Mouse (Mus musculus) heart, postnatal 0 days (tissue): ENCODE results near the gene Izumo1.
"Not testable (repeated sequence)": the region's sequence is repeated elsewhere in the genome, so short reads cannot be mapped to it uniquely, and the experiment has no call there.

Experiments used
- CTCF ChIP-seq: IDR thresholded peaks from 2 replicates; pipeline ENCODE4 v1.5.1; 2016; ENCODE audit warnings: antibody characterized with exemption, control low read depth, low read depth
- EP300 ChIP-seq: IDR thresholded peaks from 2 replicates; pipeline ENCODE4 v1.6.1; 2016; ENCODE audit warnings: antibody characterized with exemption, low read depth

DNA sequence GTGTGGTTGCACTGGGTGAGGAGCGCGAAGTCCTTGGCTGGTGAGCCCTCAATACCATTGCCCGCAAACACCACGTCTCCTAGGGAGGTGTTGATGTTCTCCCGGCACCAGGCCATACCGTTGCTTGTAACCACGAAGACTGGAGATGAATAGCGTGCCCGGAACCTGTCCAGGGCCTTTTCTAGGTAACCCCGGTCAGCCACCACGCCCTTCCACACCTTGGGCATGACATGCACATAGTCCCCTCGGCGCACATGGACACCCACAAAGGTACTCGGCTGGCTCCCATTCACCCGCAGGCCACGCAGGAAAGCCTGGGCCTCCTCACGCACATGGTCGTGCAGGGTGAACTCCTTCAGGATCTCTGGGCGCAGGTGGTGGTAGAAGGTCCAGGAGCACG lies 28.9 kb downstream of the Izumo1 start:
- TF ChIP-seq CTCF, EP300: not testable (repeated sequence)
